Mouse (Mus musculus) embryonic stem cell, embryonic (primary cell): ENCODE measurements at regions not wholly inside any gene's neighbourhood (a gene's known extent, or its start where the extent isn't known, plus 50 kb on each side); places are given as distances from the start of the nearest gene placed in this dataset.
"Not testable (repeated sequence)": the region's sequence is repeated elsewhere in the genome, so short reads cannot be mapped to it uniquely, and the experiment has no call there.

Experiments used
- CTCF ChIA-PET, 4 experiments: fragments of 300-600 bp in 2 of 4; fragments of 350-600 bp in 2 of 4; sonication (Branson Sonifier 250); formaldehyde crosslinking; loops; one replicate each; lab custom pipeline; 2022; ENCODE audit warnings: inconsistent platforms in 2 of 4; lab: Charles Lee
- POLR2A ChIA-PET, 4 experiments: fragments of 300-600 bp in 2 of 4; fragments of 350-600 bp in 2 of 4; sonication (Branson Sonifier 250); formaldehyde crosslinking; loops; one replicate each; lab custom pipeline; 2022; ENCODE audit warnings: antibody characterized with exemption in 4 of 4, inconsistent platforms in 1 of 4; lab: Charles Lee

DNA sequence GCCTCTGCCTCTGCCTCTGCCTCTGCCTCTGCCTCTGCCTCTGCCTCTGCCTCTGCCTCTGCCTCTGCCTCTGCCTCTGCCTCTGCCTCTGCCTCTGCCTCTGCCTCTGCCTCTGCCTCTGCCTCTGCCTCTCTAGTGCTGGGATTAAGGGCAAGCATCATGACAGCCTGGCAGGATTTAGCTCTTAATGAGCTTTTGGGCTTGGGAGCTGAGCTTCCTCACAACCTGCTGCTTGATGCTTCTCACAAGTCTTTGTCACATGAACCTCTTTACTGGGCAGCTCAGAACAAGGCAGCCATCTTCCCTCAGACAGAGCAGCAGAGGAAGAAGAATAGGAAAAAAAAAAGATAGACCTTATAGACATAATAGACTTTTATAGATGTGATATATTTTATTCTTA lies 152.6 kb downstream of the Gm5426 start:
- POLR2A ChIA-PET, result interaction anchor here in 2 of 4 experiments (0.9 to 1.2 kb wide), 2 partner anchors 328 to 433 kb away, joined by 3 to 4 read pairs; partner anchors contain the start of gene Btg1 (in 1 of the 2)

DNA sequence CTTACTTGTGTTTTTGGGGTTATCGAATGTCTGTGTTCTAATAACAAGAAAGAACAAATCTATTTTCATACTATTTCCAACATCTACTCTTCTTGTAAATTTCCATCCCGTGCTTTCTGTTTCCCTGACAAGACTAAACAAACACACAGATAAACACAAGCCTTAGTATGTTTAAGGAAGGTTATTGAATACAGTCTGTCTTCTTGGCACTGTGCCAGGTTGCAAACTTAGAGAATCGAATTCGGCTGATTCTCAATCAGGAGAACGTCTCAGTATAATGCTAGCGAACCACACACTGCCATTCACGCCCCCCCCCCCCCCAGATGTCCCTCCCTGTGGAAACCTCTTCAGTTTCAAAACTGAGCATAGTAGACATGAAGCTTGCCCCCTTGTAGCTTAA lies 157.2 kb downstream of the Gm5426 start:
- POLR2A ChIA-PET, result interaction anchor here in 1 of 4 experiments (0.6 kb wide), 1 partner anchor 512 kb away, joined by 4 read pairs; no protein-coding TSS in a partner anchor
- CTCF ChIA-PET, result interaction anchor here in 1 of 4 experiments (0.6 kb wide), 1 partner anchor 1274 kb away, joined by 3 read pairs; no protein-coding TSS in a partner anchor

More for the DNA sequence above, 152.6 kb downstream of the Gm5426 start:
- CTCF ChIA-PET, result not testable (repeated sequence)

GRCm38 (mm10) chr10:96294666-96295065 lies 158.3 kb downstream of the Gm5426 start:
- CTCF ChIA-PET, result no interaction called here
- POLR2A ChIA-PET, result no interaction called here

DNA sequence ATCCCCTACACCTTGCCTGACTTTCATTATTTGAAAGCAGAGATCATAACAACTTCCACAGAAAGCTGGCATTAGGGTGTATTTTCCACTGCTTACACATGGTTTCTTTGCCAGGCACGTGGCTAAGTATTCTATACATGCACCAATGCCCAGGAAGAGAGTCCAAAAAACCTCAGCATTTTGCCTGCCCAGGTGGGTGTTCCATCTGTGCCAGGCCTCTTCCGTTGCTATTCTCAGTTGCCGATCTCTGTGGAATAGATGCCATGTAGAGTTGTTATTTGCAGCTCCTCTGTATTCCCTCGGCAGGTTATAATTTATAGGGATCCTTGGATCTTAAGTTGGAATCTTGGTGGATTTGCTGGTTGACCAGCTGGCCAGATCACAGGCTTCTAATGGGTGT lies 161.3 kb downstream of the Gm5426 start:
- CTCF ChIA-PET, result no interaction called here
- POLR2A ChIA-PET, result interaction anchor here in 1 of 4 experiments (0.6 to 2.8 kb wide), 3 partner anchors 11 to 319 kb away, joined by 3 to 11 read pairs (median 4); partner anchors contain the start of gene Btg1

GRCm38 (mm10) chr10:96298566-96298965 lies 162.2 kb downstream of the Gm5426 start:
- CTCF ChIA-PET, result no interaction called here
- POLR2A ChIA-PET, result interaction anchor here in 2 of 4 experiments (1.0 to 2.8 kb wide), 4 partner anchors 10 to 318 kb away, joined by 3 to 11 read pairs (median 4); partner anchors contain the start of gene Btg1 (in 2 of the 2)

- ChIA-PET CTCF (no interaction called here), POLR2A (interaction anchor here in 1 of 4 experiments (1.7 kb wide), 1 partner anchor 311 kb away, joined by 4 read pairs; no protein-coding TSS in a partner anchor)
Measured at GRCm38 (mm10) chr10:96305701-96306100, 169.3 kb downstream of the Gm5426 start.

GRCm38 (mm10) chr10:96308713-96309445 lies 172.5 kb downstream of the Gm5426 start:
- POLR2A ChIA-PET, result interaction anchor here in 2 of 4 experiments (0.7 to 4.1 kb wide), 10 partner anchors 11 to 414 kb away, joined by 3 to 23 read pairs (median 5); partner anchors contain the start of gene Btg1 (in 2 of the 2)
- CTCF ChIA-PET, result no interaction called here

GRCm38 (mm10) chr10:96309766-96310165 lies 173.4 kb downstream of the Gm5426 start:
- ChIA-PET POLR2A (interaction anchor here in 3 of 4 experiments (0.6 to 4.1 kb wide), 8 partner anchors 70 to 1709 kb away, joined by 3 to 23 read pairs (median 6); partner anchors contain the start of gene Btg1 (in 2 of the 3)), CTCF (no interaction called here)

DNA sequence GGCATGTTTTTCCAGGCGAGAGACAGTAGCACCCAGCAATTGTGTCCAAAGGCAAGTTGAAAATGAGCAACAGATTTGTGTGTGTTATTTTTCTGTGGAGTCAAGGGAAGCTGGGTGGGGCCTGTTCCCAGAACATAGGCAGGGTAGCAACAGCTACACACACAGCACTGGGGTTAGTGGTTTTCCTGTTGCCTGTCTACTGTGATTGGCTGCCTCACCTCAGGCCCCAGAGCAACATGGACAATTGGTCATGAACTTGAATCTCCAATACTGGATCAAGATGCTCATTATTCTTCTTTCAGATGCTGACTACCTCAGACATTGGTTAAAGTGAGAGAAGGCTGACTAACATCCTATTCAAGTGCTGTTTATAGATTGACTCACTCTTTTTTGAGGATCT lies 188.9 kb downstream of the Gm5426 start:
- ChIA-PET POLR2A (no interaction called here), CTCF (no interaction called here)

GRCm38 (mm10) chr10:96330639-96331487 lies 194.5 kb downstream of the Gm5426 start:
- POLR2A ChIA-PET, result interaction anchor here in 2 of 4 experiments (1.2 to 1.6 kb wide), 2 partner anchors 124 to 285 kb away, joined by 3 to 6 read pairs; partner anchors contain the start of gene Btg1 (in 1 of the 2)
- CTCF ChIA-PET, result no interaction called here

- POLR2A ChIA-PET, result interaction anchor here in 2 of 4 experiments (0.9 to 1.7 kb wide), 4 partner anchors 24 to 285 kb away, joined by 3 to 7 read pairs (median 4); partner anchors contain the start of gene Btg1 (in 1 of the 2)
Measured at GRCm38 (mm10) chr10:96332731-96333201, 196.4 kb downstream of the Gm5426 start.

DNA sequence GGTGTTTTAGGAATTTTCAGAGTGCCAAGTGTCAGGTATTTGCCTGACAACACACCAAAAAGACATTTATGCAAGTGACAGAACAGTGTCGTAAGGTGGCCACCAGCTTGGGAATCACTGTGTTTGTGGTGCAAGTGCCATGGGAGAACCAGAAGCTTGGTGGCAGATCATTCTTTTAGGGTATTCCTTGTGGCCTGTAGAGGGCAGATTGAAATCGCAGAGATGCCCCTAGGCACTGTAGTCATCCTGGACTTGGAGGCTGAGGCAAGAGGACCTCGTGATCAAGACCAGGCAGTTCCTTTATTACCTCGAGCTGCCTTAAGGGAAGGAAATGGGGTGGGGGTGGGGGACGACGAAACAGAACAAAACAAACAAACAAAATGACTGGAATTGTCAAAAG lies 196.8 kb downstream of the Gm5426 start:
- CTCF ChIA-PET, result interaction anchor here in 3 of 4 experiments (0.5 to 1.0 kb wide), 3 partner anchors 38 to 695 kb away, joined by 4 to 7 read pairs (median 6); no protein-coding TSS in a partner anchor
- POLR2A ChIA-PET, result interaction anchor here in 3 of 4 experiments (0.6 to 1.7 kb wide), 7 partner anchors 24 to 418 kb away, joined by 3 to 11 read pairs (median 4); partner anchors contain the start of gene Btg1 (in 1 of the 3)

More at GRCm38 (mm10) chr10:96332731-96333201, 196.4 kb downstream of the Gm5426 start:
- CTCF ChIA-PET, result interaction anchor here in 2 of 4 experiments (0.6 to 1.0 kb wide), 2 partner anchors 39 to 696 kb away, joined by 4 to 6 read pairs; no protein-coding TSS in a partner anchor

GRCm38 (mm10) chr10:96336271-96336670 lies 199.9 kb downstream of the Gm5426 start:
- POLR2A ChIA-PET, result no interaction called here
- CTCF ChIA-PET, result interaction anchor here in 1 of 4 experiments (0.8 kb wide), 1 partner anchor 50 kb away, joined by 15 read pairs; no protein-coding TSS in a partner anchor

DNA sequence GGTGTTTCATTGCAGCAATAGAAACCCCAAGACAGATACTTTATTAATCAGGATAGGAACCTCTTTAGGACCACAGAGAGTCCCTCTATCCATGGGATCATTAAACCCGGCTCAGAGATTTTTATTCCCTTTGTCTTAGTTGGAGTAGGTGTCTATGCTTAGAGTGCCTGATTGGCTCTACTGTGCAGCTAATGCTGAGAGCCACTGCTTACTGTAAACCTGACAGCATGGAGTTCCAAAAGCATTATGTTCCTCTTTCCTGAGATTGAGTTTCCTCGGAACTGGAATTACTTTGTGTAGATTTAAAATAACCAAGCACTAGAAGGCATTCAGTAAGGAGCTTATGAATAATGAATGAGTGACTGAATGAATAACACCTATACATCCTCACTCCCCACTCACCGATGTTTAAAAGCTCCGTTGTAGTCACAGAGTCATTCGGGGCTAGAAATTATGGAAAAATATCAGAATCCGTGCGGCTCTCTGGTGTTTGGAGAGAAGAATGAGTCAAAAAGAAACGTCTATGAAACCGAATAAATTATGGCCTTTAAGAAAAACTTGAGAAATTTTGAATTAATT lies 200.8 kb downstream of the Gm5426 start:
- ChIA-PET CTCF (interaction anchor here in 1 of 4 experiments (0.8 kb wide), 1 partner anchor 51 kb away, joined by 15 read pairs; no protein-coding TSS in a partner anchor), POLR2A (interaction anchor here in 1 of 4 experiments (1.1 kb wide), 1 partner anchor 279 kb away, joined by 3 read pairs; no protein-coding TSS in a partner anchor)

DNA sequence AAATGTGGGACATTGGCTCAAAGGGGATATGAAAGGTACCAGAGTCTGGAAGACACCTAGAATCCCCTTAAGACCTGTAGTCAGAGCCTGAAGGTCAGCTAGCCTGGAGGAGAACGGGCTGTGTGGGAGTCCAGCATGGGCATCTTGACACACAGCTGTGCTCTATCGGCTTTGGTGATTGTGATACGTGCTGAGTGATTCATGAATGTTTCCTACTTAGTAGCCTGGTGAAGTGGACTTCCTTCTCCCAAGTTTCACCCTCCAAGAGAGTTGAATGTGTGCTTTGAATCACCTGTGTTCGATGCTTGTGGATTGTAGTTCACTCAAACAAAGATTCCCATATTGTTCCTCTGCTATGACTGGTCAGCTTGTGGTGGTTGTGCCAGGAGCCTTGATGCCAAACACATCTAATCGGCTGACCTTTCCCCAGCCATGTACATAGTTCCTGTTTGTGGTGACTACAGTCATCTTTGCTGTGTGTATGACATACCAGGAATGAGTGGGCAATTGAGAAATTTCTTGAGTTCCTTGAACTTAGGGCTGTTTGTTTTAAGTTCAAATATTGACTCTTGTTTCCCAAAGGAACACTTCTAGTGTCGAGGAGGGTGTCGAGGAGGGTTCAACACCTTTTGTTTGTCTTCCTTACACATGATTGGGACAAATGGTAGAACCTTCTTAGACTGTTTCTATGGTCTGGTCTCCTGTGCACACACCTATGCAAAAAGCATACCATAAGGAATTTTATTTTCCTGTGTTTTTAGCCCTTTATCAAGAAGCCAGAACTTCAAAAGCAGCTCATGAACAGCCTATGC lies 201.6 kb downstream of the Gm5426 start:
- POLR2A ChIA-PET, result interaction anchor here in 3 of 4 experiments (0.6 to 1.1 kb wide), 3 partner anchors 278 to 376 kb away, joined by 3 to 4 read pairs (median 3); partner anchors contain the start of gene Btg1 (in 1 of the 3)

GRCm38 (mm10) chr10:96338609-96338978 lies 202.2 kb downstream of the Gm5426 start:
- ChIA-PET POLR2A (interaction anchor here in 2 of 4 experiments (0.6 to 1.0 kb wide), 2 partner anchors 278 to 375 kb away, joined by 3 to 4 read pairs; partner anchors contain the start of gene Btg1 (in 1 of the 2)), CTCF (no interaction called here)

More for the DNA sequence above, 201.6 kb downstream of the Gm5426 start:
- CTCF ChIA-PET, result no interaction called here

- ChIA-PET CTCF (no interaction called here), POLR2A (no interaction called here)
Measured at GRCm38 (mm10) chr10:96342476-96342875, 206.1 kb downstream of the Gm5426 start.
